Comparison of ENCODE assay signal across 11 mouse cellular contexts in genomic region chr4:47137479-47137878, GRCm38 (mm10). TPM values are rescaled to one million over a fixed set of nuclear protein-coding genes. Genes with fewer than 3 reads are reported as not detected.
DNase-seq lines count a peak whose midpoint lies in the region; ATAC-seq and TF ChIP-seq lines count a peak whose summit lies in the region.
"Had no signal": no experiment of that assay in that cellular context is flagged by ENCODE, and none has a peak within 500 bp of the region (broad histone marks: within the 10 kb centered on the region; RNA-seq: fewer than 3 reads in every experiment).

No protein-coding gene starts in this region.

- no peak overlapping the region for H3K4me2 ChIP-seq in heart, postnatal 0 days (ENCODE audit: low read depth, low read length)
- H3K4me2 ChIP-seq: liver, embryonic 15.5 days; midbrain, embryonic 15.5 days had no signal

- peaks cover 3% of the 10 kb centered on the region; the same call in 1 of the 2 replicates for H3K4me1 ChIP-seq in heart, postnatal 0 days (ENCODE audit: control insufficient read depth, insufficient read depth)
- H3K4me1 ChIP-seq: liver, embryonic 15.5 days had no signal

- H3K4me3 ChIP-seq in heart, postnatal 0 days (ENCODE audit: low read depth, low read length), result no peak overlapping the region
- H3K4me3 ChIP-seq: forebrain, embryonic 10.5 days; liver, embryonic 15.5 days; midbrain, embryonic 15.5 days had no signal

- H3K9ac ChIP-seq in heart, postnatal 0 days (replicated peaks; ENCODE audit: low read depth, low read length), result no peak overlapping the region
- H3K9ac ChIP-seq: liver, embryonic 15.5 days; midbrain, embryonic 15.5 days had no signal

- DNase-seq in gastrocnemius, adult 18-20 months (ENCODE audit: low spot score), result peak; percentile 71
- DNase-seq in gastrocnemius, postnatal 10 days, result no peak
- DNase-seq in NIH3T3 (ENCODE audit: low read depth), result peak; percentile 54
- no peak for DNase-seq in heart, postnatal 0 days (ENCODE audit: low spot score)
- DNase-seq in lung, postnatal 10 days, result peak; percentile 54
- no peak for DNase-seq in T-cell, adult 2 months (ENCODE audit: low spot score)
- no peak for DNase-seq in thymus, postnatal 0 days (ENCODE audit: low spot score)

- H3K36me3 ChIP-seq in heart, postnatal 0 days (replicated peaks; ENCODE audit: control insufficient read depth, insufficient read depth, low read length), result no peaks in the 10 kb centered on the region
- H3K36me3 ChIP-seq: forebrain, embryonic 10.5 days; liver, embryonic 15.5 days; midbrain, embryonic 15.5 days had no signal

- no peaks in the 10 kb centered on the region for H3K9me3 ChIP-seq in heart, postnatal 0 days (replicated peaks; ENCODE audit: control insufficient read depth, low read length)
- H3K9me3 ChIP-seq: forebrain, embryonic 10.5 days; liver, embryonic 15.5 days; midbrain, embryonic 15.5 days had no signal

- 0 out of 2 replicates have a peak, but pooled peaks have one; percentile 24 for ATAC-seq in heart, postnatal 0 days (ENCODE audit: insufficient read depth, low read depth)
- no peak for ATAC-seq in monocyte, adult 5-6 weeks (replicated peaks; ENCODE audit: insufficient number of reproducible peaks, low FRiP score, low TSS enrichment, poor library complexity, severe bottlenecking)
- ATAC-seq: midbrain, embryonic 15.5 days had no signal

- H3K27ac ChIP-seq in heart, postnatal 0 days (ENCODE audit: low read depth), result no peak overlapping the region
- H3K27ac ChIP-seq: forebrain, embryonic 10.5 days; liver, embryonic 15.5 days; midbrain, embryonic 15.5 days had no signal

- no peak for TF ChIP-seq CTCF in heart, postnatal 0 days (IDR thresholded peaks at IDR 0.05; ENCODE audit: low read depth)

- 59% methylated on average over 5 of the region's 5 CpGs for WGBS in heart, postnatal 0 days

- no peak for TF ChIP-seq EP300 in heart, postnatal 0 days (IDR thresholded peaks at IDR 0.05; ENCODE audit: low read depth)

- H3K27me3 ChIP-seq in heart, postnatal 0 days (ENCODE audit: control insufficient read depth, insufficient read depth, low read length), result no peaks in the 10 kb centered on the region
- H3K27me3 ChIP-seq: liver, embryonic 15.5 days; midbrain, embryonic 15.5 days had no signal

RNA-seq across cellular contexts. Expression of gene Galnt12, which starts 45.8 kb away (rescaled TPM):
- total RNA-seq in gastrocnemius, adult 18-20 months (2021), result not detected
- under 1 TPM; 0.72 to 0.73 TPM for total RNA-seq in gastrocnemius, postnatal 10 days (2021)
- total RNA-seq in heart, postnatal 0 days (2014; rRNA removed; ENCODE audit: low replicate concordance), result 0.70 and 1.9 TPM in 2 replicates
- 1.1 and 1.4 TPM in 2 replicates for polyA plus RNA-seq in heart, postnatal 0 days (2015; fragmentation: Nextera tagmentation; extraction: Ambion mirVana)
- polyA plus RNA-seq in thymus, postnatal 0 days (2015; fragmentation: Nextera tagmentation; extraction: Ambion mirVana), result 35.3 and 37.1 TPM in 2 replicates
- total RNA-seq in monocyte, adult 5-6 weeks (2017), result 4.6 to 9.7 TPM (median 5.0 TPM) in 3 replicates

Comparison
In these comparisons a context has a peak if more than half of its experiments do, and no peak if none do; other contexts are left out.
1. DNase-seq: peak in gastrocnemius, adult 18-20 months (single experiment), NIH3T3 (single experiment) and lung, postnatal 10 days (single experiment); none in gastrocnemius, postnatal 10 days (single experiment), heart, postnatal 0 days (single experiment), T-cell, adult 2 months (single experiment) and thymus, postnatal 0 days (single experiment).